Mouse (Mus musculus) kidney, postnatal 0 days (tissue): Measurements from ENCODE around the gene Atoh8. TPM values are rescaled to one million over a fixed set of nuclear protein-coding genes. Genes with fewer than 3 reads are reported as not detected.

Source experiments
- ATAC-seq: fragments of 200-750 bp; cut with Nextera tagmentation; replicated peaks from 2 replicates; pipeline ENCODE4 v1.8.0; 2017; ENCODE audit warnings: low read depth, moderate number of reproducible peaks, moderate TSS enrichment, moderate library complexity; ENCODE audit not compliant: low FRiP score
- DNase-seq: peaks from one replicate; pipeline ENCODE4 v3.0.0-alpha.2; 2016; ENCODE audit warnings: low spot score
- H3K27ac ChIP-seq: fragments of 300-500 bp; sonication (generic); 2 replicates; pipeline ENCODE4 v1.5.1; 2014; ENCODE audit warnings: mild to moderate bottlenecking
- H3K27me3 ChIP-seq: fragments of 300-500 bp; sonication (generic); 2 replicates; pipeline ENCODE4 v1.6.1; 2014; ENCODE audit warnings: low read length, mixed read lengths; ENCODE audit not compliant: insufficient read depth
- H3K36me3 ChIP-seq: fragments of 300-500 bp; sonication (generic); 2 replicates; pipeline ENCODE4 v1.6.1; 2014; ENCODE audit warnings: low read length, mixed read lengths; ENCODE audit not compliant: insufficient read depth
- H3K4me1 ChIP-seq: fragments of 300-500 bp; sonication (generic); replicated peaks from 2 replicates; pipeline ENCODE4 v1.6.1; 2014; ENCODE audit warnings: antibody characterized with exemption, low read length, mixed read lengths; ENCODE audit not compliant: insufficient read depth
- H3K4me2 ChIP-seq: fragments of 300-500 bp; sonication (generic); 2 replicates; pipeline ENCODE4 v1.6.1; 2014; ENCODE audit warnings: mild to moderate bottlenecking, low read length, moderate library complexity, mixed read lengths
- H3K4me3 ChIP-seq: fragments of 300-500 bp; sonication (generic); replicated peaks from 2 replicates; pipeline ENCODE4 v1.5.1; 2014; ENCODE audit warnings: low read depth, low read length
- H3K9ac ChIP-seq: fragments of 300-500 bp; sonication (generic); 2 replicates; pipeline ENCODE4 v1.6.1; 2014; ENCODE audit warnings: low read depth, low read length
- H3K9me3 ChIP-seq: fragments of 300-500 bp; sonication (generic); replicated peaks from 2 replicates; pipeline ENCODE4 v1.6.1; 2016; ENCODE audit warnings: low read length, inconsistent platforms, mixed read lengths
- CTCF ChIP-seq: IDR thresholded peaks from 2 replicates; pipeline ENCODE4 v1.5.1; 2016; ENCODE audit warnings: antibody characterized with exemption, low read depth, mild to moderate bottlenecking, moderate library complexity
- WGBS: fragments of 180-500 bp; shearing (Covaris S2); extraction: QIAGEN DNeasy Blood & Tissue Kit; methylation state at CpG from one replicate; pipeline ENCODE4 v1.1.7; 2014; 5-methylcytosine and 5-hydroxymethylcytosine counted together
- polyA plus RNA-seq: library from polyadenylated mRNA; unstranded; fragments of >200 nt; fragmentation: Nextera tagmentation; extraction: Ambion mirVana; gene quantifications from 2 replicates; pipeline ENCODE4 v1.2.1, GENCODE M21; 2015

Gene Atoh8
- polyA plus RNA-seq, 1 experiment from 2014 or later: 20.8 TPM

DNA sequence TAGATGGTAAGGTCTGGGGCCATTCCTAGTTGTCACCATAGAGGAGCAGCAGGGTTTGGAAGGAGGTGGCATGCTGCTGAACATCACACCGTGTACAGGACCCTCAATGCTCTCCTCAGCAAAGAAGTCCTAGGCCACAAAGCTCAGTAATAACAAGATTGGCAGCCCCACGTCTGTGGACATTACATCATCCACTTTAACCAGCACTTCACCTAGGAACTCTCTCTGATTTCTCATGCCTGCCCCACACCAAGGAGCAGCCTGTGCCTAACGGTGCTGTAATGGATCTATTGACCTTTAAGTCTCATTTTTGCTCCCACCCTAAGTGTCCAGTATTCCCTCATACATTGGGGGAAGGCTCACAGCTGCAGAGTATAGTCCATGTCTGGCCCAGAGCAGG lies 9.7 kb downstream of the Atoh8 start:
- Histone ChIP-seq H3K4me2 (no peak overlapping the region), H3K4me3 (no peak overlapping the region), H3K36me3 (no peaks in the 10 kb centered on the region), H3K9me3 (no peaks in the 10 kb centered on the region), H3K9ac (no peak overlapping the region), H3K4me1 (peaks cover 27% of the 10 kb centered on the region), H3K27ac (no peak overlapping the region), H3K27me3 (no peaks in the 10 kb centered on the region)
- DNase-seq (no peak), ATAC-seq (no peak)
- WGBS: 75% methylated on average over 3 of the region's 3 CpGs
- no peak for TF ChIP-seq CTCF

DNA sequence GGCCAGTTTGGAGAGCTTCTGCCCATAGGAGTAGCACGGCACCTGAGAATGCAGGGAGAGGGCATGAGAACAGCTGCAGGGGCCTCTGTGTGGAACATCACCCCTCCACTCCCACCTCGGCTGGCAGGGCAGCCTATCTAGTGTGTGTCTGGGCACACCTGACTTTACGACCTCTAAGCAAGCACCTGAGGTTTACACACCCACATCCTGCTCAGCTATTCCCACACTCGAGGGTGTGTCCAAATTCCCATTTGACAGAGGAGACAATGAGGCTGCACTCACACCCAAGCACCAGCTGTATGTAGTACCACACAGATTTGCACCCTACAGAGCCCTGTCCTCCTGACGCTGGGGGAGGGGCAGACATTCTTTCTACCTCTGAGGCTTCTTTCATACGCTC lies 11.5 kb downstream of the Atoh8 start:
- H3K9me3 ChIP-seq: no peaks in the 10 kb centered on the region
- no peak for TF ChIP-seq CTCF
- no peaks in the 10 kb centered on the region for H3K36me3 ChIP-seq
- DNase-seq: no peak
- no peak overlapping the region for H3K4me2 ChIP-seq
- no peak overlapping the region for H3K9ac ChIP-seq
- WGBS: 62% methylated on average over 6 of the region's 6 CpGs
- no peak overlapping the region for H3K27ac ChIP-seq
- no peaks in the 10 kb centered on the region for H3K27me3 ChIP-seq
- no peak for ATAC-seq
- H3K4me3 ChIP-seq: no peak overlapping the region
- H3K4me1 ChIP-seq: peaks cover 42% of the 10 kb centered on the region

DNA sequence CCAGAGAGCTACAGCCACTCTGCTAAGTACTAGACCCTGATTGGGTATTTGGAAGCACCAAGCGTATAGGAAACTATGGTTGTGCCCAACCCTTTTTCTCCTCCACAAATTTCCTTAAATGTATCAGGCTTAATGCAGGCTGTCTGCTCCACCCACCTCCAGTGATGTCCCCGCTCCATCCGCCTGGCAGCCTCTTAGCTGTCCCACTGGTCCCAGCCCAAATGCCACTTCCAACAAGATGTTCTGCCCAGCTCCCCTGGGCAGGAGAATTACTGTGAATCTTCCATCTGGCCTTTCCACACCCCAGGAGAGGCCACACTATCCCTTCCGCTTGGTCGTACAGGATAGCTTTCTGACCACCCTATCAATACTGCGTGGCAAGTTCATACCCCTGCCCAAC lies 12.5 kb downstream of the Atoh8 start:
- Histone ChIP-seq H3K4me1 (peaks cover 51% of the 10 kb centered on the region), H3K9me3 (no peaks in the 10 kb centered on the region), H3K4me2 (no peak overlapping the region), H3K4me3 (no peak overlapping the region), H3K9ac (0 out of 2 replicates have a peak overlapping the region, but pooled peaks have one; percentile 13), H3K27me3 (no peaks in the 10 kb centered on the region), H3K27ac (no peak overlapping the region), H3K36me3 (no peaks in the 10 kb centered on the region)
- DNase-seq: no peak
- no peak for ATAC-seq
- WGBS: 79% methylated on average over 6 of the region's 6 CpGs
- no peak for TF ChIP-seq CTCF

DNA sequence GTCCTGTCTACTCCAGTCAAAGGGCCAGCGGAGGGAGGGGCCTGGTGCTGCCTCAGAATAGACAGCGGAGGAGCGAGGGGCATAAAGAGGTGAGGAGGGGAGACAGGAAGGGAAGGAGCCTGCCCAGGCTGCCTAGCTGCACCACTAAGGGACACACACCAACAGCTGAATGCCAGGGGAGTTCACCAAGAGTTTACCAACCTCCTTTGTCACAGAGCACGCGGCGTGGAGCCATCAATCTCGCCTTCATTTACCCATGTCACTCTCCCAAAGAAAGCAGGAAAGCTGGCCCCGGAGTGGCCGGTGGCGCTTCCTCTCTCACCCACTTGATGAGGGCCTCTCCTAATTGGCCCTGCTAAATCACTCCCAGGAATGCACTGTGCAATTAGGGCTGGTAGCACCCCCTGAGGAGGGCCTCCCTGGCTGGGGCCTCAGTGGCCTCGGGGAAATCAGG lies 13.1 kb downstream of the Atoh8 start:
- no peak overlapping the region for H3K27ac ChIP-seq
- H3K27me3 ChIP-seq: no peaks in the 10 kb centered on the region
- no peak overlapping the region for H3K4me2 ChIP-seq
- ATAC-seq (peak; percentile 37; the same call in 1 of the 2 replicates), DNase-seq (peak; percentile 40)
- no peak overlapping the region for H3K4me3 ChIP-seq
- WGBS: 12% methylated on average over 11 of the region's 11 CpGs
- H3K36me3 ChIP-seq: no peaks in the 10 kb centered on the region
- no peaks in the 10 kb centered on the region for H3K9me3 ChIP-seq
- TF ChIP-seq CTCF: no peak
- H3K9ac ChIP-seq: no peak overlapping the region
- H3K4me1 ChIP-seq: peaks cover 55% of the 10 kb centered on the region

DNA sequence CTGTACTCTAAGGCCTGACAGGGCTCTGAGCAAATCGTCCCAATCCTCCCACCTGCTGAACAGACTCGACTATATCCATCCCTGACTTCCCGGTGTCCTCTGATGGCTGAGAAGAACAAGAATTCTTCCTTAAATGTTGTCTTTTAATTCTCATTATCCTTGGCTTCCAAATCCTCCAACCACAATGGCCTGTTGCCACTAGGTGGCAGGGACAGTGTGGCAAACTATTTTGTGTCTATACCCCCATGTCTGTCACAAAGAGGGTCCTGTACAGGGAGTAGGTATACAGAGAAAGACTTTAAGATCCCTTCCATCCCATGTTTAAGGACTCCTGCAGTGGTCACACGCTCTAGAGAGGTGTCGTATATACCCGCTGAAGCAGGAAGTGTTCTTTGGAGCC lies 14.1 kb downstream of the Atoh8 start:
- Histone ChIP-seq H3K9me3 (no peaks in the 10 kb centered on the region), H3K9ac (no peak overlapping the region), H3K36me3 (no peaks in the 10 kb centered on the region), H3K4me3 (no peak overlapping the region), H3K27me3 (no peaks in the 10 kb centered on the region), H3K27ac (no peak overlapping the region), H3K4me2 (no peak overlapping the region), H3K4me1 (peaks cover 61% of the 10 kb centered on the region)
- ATAC-seq (no peak), DNase-seq (no peak)
- WGBS: 64% methylated on average over 6 of the region's 6 CpGs
- TF ChIP-seq CTCF: peak; percentile 54

DNA sequence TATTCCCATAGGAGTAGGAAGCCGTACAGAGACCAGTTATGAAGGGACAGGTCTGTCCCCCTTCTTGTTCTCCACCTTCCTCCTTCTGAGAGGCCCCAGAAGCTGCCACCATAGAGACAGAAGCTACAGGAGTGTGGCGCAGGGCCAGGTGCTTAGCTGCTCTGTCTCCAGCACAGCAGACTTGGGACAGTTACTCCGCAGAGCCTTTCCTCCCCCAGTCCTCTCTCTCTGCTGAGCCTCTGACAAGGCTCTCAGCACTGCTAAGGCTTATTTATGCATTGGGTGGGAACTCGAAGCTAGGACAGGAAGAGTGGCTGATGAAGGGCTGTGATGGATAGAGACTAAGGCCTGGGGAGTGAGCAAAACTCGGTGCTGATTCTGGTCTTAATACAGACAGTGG lies 15.8 kb downstream of the Atoh8 start:
- Histone ChIP-seq H3K9ac (no peak overlapping the region), H3K36me3 (no peaks in the 10 kb centered on the region), H3K27ac (no peak overlapping the region), H3K4me1 (peaks cover 78% of the 10 kb centered on the region), H3K4me2 (no peak overlapping the region), H3K4me3 (no peak overlapping the region), H3K27me3 (no peaks in the 10 kb centered on the region), H3K9me3 (no peaks in the 10 kb centered on the region)
- DNase-seq: peak; percentile 56
- 37% methylated on average over 5 of the region's 5 CpGs for WGBS
- no peak for TF ChIP-seq CTCF
- no peak for ATAC-seq

DNA sequence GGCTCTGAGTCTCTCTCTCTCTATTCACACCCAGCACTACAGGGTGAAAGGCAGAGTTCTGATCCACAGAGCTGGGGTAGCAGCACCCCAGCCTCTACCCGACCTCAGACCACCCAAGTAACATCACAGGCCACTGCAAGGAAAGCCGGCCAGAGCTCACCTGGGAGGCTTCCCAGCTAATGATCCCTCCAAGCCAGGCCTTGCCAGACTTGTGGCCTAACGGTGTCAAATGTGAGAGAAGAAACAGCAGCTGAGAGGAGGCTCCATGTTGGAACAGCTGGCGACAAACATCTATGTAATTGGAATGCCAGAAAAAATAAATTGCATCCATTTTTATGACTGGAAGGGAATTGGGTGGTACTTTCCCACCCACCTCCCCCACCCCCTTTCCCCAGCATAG lies 17.1 kb downstream of the Atoh8 start:
- no peak for TF ChIP-seq CTCF
- Histone ChIP-seq H3K4me2 (no peak overlapping the region), H3K9me3 (no peaks in the 10 kb centered on the region), H3K4me1 (peaks cover 76% of the 10 kb centered on the region), H3K4me3 (no peak overlapping the region), H3K36me3 (no peaks in the 10 kb centered on the region), H3K27me3 (no peaks in the 10 kb centered on the region), H3K9ac (no peak overlapping the region), H3K27ac (peak overlapping the region; percentile 85; the same call in 1 of the 2 replicates)
- 53% methylated on average over 4 of the region's 4 CpGs for WGBS
- DNase-seq: peak; percentile 76
- no peak for ATAC-seq
